Mouse (Mus musculus): Measurements from ENCODE around the gene Scg5. TPM values are rescaled to one million over a fixed set of nuclear protein-coding genes. Genes with fewer than 3 reads are reported as not detected.

Gene Scg5
- polyA plus RNA-seq, 1 experiment from 2014 or later: 1.0 TPM

- Histone ChIP-seq H3K27me3 (ENCODE audit: control insufficient read depth, insufficient read depth, low read depth, low read length) (no peaks in the 10 kb centered on the region), H3K4me1 (replicated peaks; ENCODE audit: control insufficient read depth, insufficient read depth, low read length) (no peaks in the 10 kb centered on the region), H3K4me3 (ENCODE audit: low read length) (no peak overlapping the region), H3K36me3 (ENCODE audit: control insufficient read depth, insufficient read depth, low read length) (no peaks in the 10 kb centered on the region), H3K4me2 (ENCODE audit: low read depth, low read length) (no peak overlapping the region), H3K9me3 (ENCODE audit: control insufficient read depth, low read length) (no peaks in the 10 kb centered on the region), H3K27ac (ENCODE audit: low read length) (no peak overlapping the region), H3K9ac (ENCODE audit: low read length) (no peak overlapping the region)
- WGBS: 78% methylated on average over 4 of the region's 4 CpGs
- ATAC-seq (ENCODE audit: low read depth): no peak
Measured at GRCm38 (mm10) chr2:113788821-113789387, 40.0 kb downstream of the Scg5 start.

GRCm38 (mm10) chr2:113787882-113788281 lies 41.0 kb downstream of the Scg5 start:
- no peak overlapping the region for H3K4me3 ChIP-seq (ENCODE audit: low read length)
- no peak overlapping the region for H3K27ac ChIP-seq (ENCODE audit: low read length)
- no peak for ATAC-seq (ENCODE audit: low read depth)
- no peaks in the 10 kb centered on the region for H3K36me3 ChIP-seq (ENCODE audit: control insufficient read depth, insufficient read depth, low read length)
- no peaks in the 10 kb centered on the region for H3K27me3 ChIP-seq (ENCODE audit: control insufficient read depth, insufficient read depth, low read depth, low read length)
- WGBS: 77% methylated on average over 4 of the region's 4 CpGs
- no peak overlapping the region for H3K9ac ChIP-seq (ENCODE audit: low read length)
- H3K9me3 ChIP-seq (ENCODE audit: control insufficient read depth, low read length): no peaks in the 10 kb centered on the region
- H3K4me2 ChIP-seq (ENCODE audit: low read depth, low read length): no peak overlapping the region
- no peaks in the 10 kb centered on the region for H3K4me1 ChIP-seq (replicated peaks; ENCODE audit: control insufficient read depth, insufficient read depth, low read length)

- Histone ChIP-seq H3K9me3 (ENCODE audit: control insufficient read depth, low read length) (no peaks in the 10 kb centered on the region), H3K36me3 (ENCODE audit: control insufficient read depth, insufficient read depth, low read length) (no peaks in the 10 kb centered on the region), H3K4me2 (ENCODE audit: low read depth, low read length) (no peak overlapping the region), H3K27me3 (ENCODE audit: control insufficient read depth, insufficient read depth, low read depth, low read length) (no peaks in the 10 kb centered on the region), H3K4me3 (ENCODE audit: low read length) (no peak overlapping the region), H3K27ac (ENCODE audit: low read length) (no peak overlapping the region), H3K4me1 (replicated peaks; ENCODE audit: control insufficient read depth, insufficient read depth, low read length) (no peaks in the 10 kb centered on the region), H3K9ac (ENCODE audit: low read length) (no peak overlapping the region)
- ATAC-seq (ENCODE audit: low read depth): peak; percentile 71
- 4% methylated on average over 3 of the region's 3 CpGs for WGBS
Measured at GRCm38 (mm10) chr2:113784851-113785250, 44.1 kb downstream of the Scg5 start.

GRCm38 (mm10) chr2:113781521-113781920 lies 47.4 kb downstream of the Scg5 start:
- Histone ChIP-seq H3K27me3 (ENCODE audit: control insufficient read depth, insufficient read depth, low read depth, low read length) (no peaks in the 10 kb centered on the region; the same call in 1 of the 2 replicates), H3K4me3 (ENCODE audit: low read length) (no peak overlapping the region), H3K27ac (ENCODE audit: low read length) (no peak overlapping the region), H3K4me2 (ENCODE audit: low read depth, low read length) (no peak overlapping the region), H3K9ac (ENCODE audit: low read length) (no peak overlapping the region), H3K9me3 (ENCODE audit: control insufficient read depth, low read length) (no peaks in the 10 kb centered on the region), H3K36me3 (ENCODE audit: control insufficient read depth, insufficient read depth, low read length) (no peaks in the 10 kb centered on the region), H3K4me1 (replicated peaks; ENCODE audit: control insufficient read depth, insufficient read depth, low read length) (no peaks in the 10 kb centered on the region)
- 58% methylated on average over 4 of the region's 4 CpGs for WGBS
- no peak for ATAC-seq (ENCODE audit: low read depth)

- 55% methylated on average over 5 of the region's 5 CpGs for WGBS
- H3K36me3 ChIP-seq (ENCODE audit: control insufficient read depth, insufficient read depth, low read length): no peaks in the 10 kb centered on the region
- no peaks in the 10 kb centered on the region; the same call in 1 of the 2 replicates for H3K27me3 ChIP-seq (ENCODE audit: control insufficient read depth, insufficient read depth, low read depth, low read length)
- ATAC-seq (ENCODE audit: low read depth): no peak
- H3K9me3 ChIP-seq (ENCODE audit: control insufficient read depth, low read length): no peaks in the 10 kb centered on the region
- no peak overlapping the region for H3K4me3 ChIP-seq (ENCODE audit: low read length)
- no peak overlapping the region for H3K4me2 ChIP-seq (ENCODE audit: low read depth, low read length)
- no peak overlapping the region for H3K9ac ChIP-seq (ENCODE audit: low read length)
- no peaks in the 10 kb centered on the region for H3K4me1 ChIP-seq (replicated peaks; ENCODE audit: control insufficient read depth, insufficient read depth, low read length)
- H3K27ac ChIP-seq (ENCODE audit: low read length): no peak overlapping the region
Measured at GRCm38 (mm10) chr2:113781107-113781506, 47.8 kb downstream of the Scg5 start.

- H3K4me3 ChIP-seq (ENCODE audit: low read length): no peak overlapping the region
- H3K4me1 ChIP-seq (replicated peaks; ENCODE audit: control insufficient read depth, insufficient read depth, low read length): no peaks in the 10 kb centered on the region
- WGBS: 83% methylated on average over 3 of the region's 3 CpGs
- ATAC-seq (ENCODE audit: low read depth): no peak
- no peaks in the 10 kb centered on the region for H3K36me3 ChIP-seq (ENCODE audit: control insufficient read depth, insufficient read depth, low read length)
- H3K9ac ChIP-seq (ENCODE audit: low read length): no peak overlapping the region
- H3K27me3 ChIP-seq (ENCODE audit: control insufficient read depth, insufficient read depth, low read depth, low read length): no peaks in the 10 kb centered on the region; the same call in 1 of the 2 replicates
- H3K27ac ChIP-seq (ENCODE audit: low read length): no peak overlapping the region
- no peaks in the 10 kb centered on the region for H3K9me3 ChIP-seq (ENCODE audit: control insufficient read depth, low read length)
- no peak overlapping the region for H3K4me2 ChIP-seq (ENCODE audit: low read depth, low read length)
Measured at GRCm38 (mm10) chr2:113779336-113779735, 49.6 kb downstream of the Scg5 start.

- 65% methylated on average over 6 of the region's 6 CpGs for WGBS
- H3K27ac ChIP-seq (ENCODE audit: low read length): no peak overlapping the region
Measured at GRCm38 (mm10) chr2:113778036-113778435, 50.9 kb downstream of the Scg5 start.

GRCm38 (mm10) chr2:113776297-113776696 lies 52.6 kb downstream of the Scg5 start:
- Histone ChIP-seq H3K9ac (ENCODE audit: low read length) (no peak overlapping the region), H3K4me3 (ENCODE audit: low read length) (no peak overlapping the region), H3K4me2 (ENCODE audit: low read depth, low read length) (no peak overlapping the region), H3K4me1 (replicated peaks; ENCODE audit: control insufficient read depth, insufficient read depth, low read length) (no peaks in the 10 kb centered on the region), H3K9me3 (ENCODE audit: control insufficient read depth, low read length) (no peaks in the 10 kb centered on the region), H3K27me3 (ENCODE audit: control insufficient read depth, insufficient read depth, low read depth, low read length) (no peaks in the 10 kb centered on the region; the same call in 1 of the 2 replicates), H3K27ac (ENCODE audit: low read length) (no peak overlapping the region), H3K36me3 (ENCODE audit: control insufficient read depth, insufficient read depth, low read length) (no peaks in the 10 kb centered on the region)
- ATAC-seq (ENCODE audit: low read depth): no peak
- WGBS: 85% methylated on average over 3 of the region's 3 CpGs

More at GRCm38 (mm10) chr2:113778036-113778435, 50.9 kb downstream of the Scg5 start:
- Histone ChIP-seq H3K27me3 (ENCODE audit: control insufficient read depth, insufficient read depth, low read depth, low read length) (no peaks in the 10 kb centered on the region; the same call in 1 of the 2 replicates), H3K4me2 (ENCODE audit: low read depth, low read length) (no peak overlapping the region), H3K36me3 (ENCODE audit: control insufficient read depth, insufficient read depth, low read length) (no peaks in the 10 kb centered on the region), H3K9ac (ENCODE audit: low read length) (no peak overlapping the region), H3K9me3 (ENCODE audit: control insufficient read depth, low read length) (no peaks in the 10 kb centered on the region), H3K4me1 (replicated peaks; ENCODE audit: control insufficient read depth, insufficient read depth, low read length) (no peaks in the 10 kb centered on the region), H3K4me3 (ENCODE audit: low read length) (no peak overlapping the region)
- ATAC-seq (ENCODE audit: low read depth): no peak

- Histone ChIP-seq H3K27me3 (ENCODE audit: control insufficient read depth, insufficient read depth, low read depth, low read length) (no peaks in the 10 kb centered on the region; the same call in 1 of the 2 replicates), H3K9me3 (ENCODE audit: control insufficient read depth, low read length) (no peaks in the 10 kb centered on the region), H3K9ac (ENCODE audit: low read length) (no peak overlapping the region), H3K27ac (ENCODE audit: low read length) (no peak overlapping the region), H3K4me3 (ENCODE audit: low read length) (no peak overlapping the region), H3K4me2 (ENCODE audit: low read depth, low read length) (no peak overlapping the region), H3K36me3 (ENCODE audit: control insufficient read depth, insufficient read depth, low read length) (no peaks in the 10 kb centered on the region), H3K4me1 (replicated peaks; ENCODE audit: control insufficient read depth, insufficient read depth, low read length) (no peaks in the 10 kb centered on the region)
- 54% methylated on average over 6 of the region's 6 CpGs for WGBS
- peak; percentile 47; the same call in 1 of the 2 replicates for ATAC-seq (ENCODE audit: low read depth)
Measured at GRCm38 (mm10) chr2:113774150-113774805, 54.6 kb downstream of the Scg5 start.

Measured in lung, embryonic 16.5 days (tissue).